Mouse (Mus musculus): ENCODE data around the gene Ptk6.

- TF ChIP-seq CTCF (conservative IDR thresholded peaks at IDR 0.05; ENCODE audit: low read length): no peak
- TF ChIP-seq POU5F1 (IDR thresholded peaks at IDR 0.05; ENCODE audit: borderline replicate concordance, low read length): no peak
- no peak for TF ChIP-seq NANOG (IDR thresholded peaks at IDR 0.05; ENCODE audit: borderline replicate concordance, low read length)
Observed at GRCm38 (mm10) chr2:181187121-181188000, 15.2 kb downstream of the Ptk6 start, which contains the start of gene Ppdpf.

Data from E14TG2a.4 (cell line).